Mouse (Mus musculus): ENCODE results near the gene Zbtb41. TPM values are rescaled to one million over a fixed set of nuclear protein-coding genes. Genes with fewer than 3 reads are reported as not detected.

Gene Zbtb41
- polyA plus RNA-seq, 1 experiment from 2014 or later = 10.9 TPM

DNA sequence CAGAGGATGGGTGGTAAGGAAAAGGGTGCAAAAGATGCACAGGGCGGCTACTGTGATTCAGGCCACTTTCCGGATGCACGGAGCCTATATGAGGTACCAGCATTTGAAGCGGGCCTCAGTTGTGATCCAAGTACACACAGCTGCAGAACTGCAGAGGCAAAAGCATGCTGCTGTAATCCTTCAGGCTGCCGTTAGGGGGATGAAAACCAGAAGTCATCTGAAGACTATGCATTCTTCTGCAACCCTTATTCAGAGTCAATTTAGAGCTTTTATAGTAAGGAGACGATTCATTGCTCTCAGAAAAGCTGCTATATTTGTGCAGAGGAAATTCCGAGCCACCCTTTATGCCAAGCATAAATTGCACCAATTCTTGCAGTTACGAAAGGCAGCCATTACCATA, 58.2 kb downstream of the Zbtb41 start:
- ATAC-seq (ENCODE audit: low FRiP score) = no peak
- no peaks in the 10 kb centered on the region for H3K9me3 ChIP-seq (replicated peaks)
- H3K4me3 ChIP-seq (replicated peaks) = no peak overlapping the region

DNA sequence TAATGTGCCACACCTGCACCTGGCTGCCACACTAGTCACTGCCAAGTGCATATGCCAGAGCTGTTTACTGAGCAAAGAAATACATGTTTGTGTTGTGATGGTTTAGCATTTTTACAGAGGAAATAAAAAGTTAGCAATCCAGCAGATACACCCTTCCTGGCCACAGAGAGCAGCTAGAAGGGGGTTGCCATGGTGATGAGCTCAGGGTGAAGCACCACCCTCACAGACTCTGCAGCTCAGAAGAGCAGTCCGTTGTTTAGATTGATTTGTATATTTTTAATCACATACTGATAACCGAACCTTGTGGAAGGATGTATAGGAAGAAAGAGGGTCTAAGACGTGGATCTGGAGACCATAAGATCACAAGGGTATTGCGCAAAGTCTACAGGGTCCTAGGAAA, 59.1 kb downstream of the Zbtb41 start:
- no peak overlapping the region for H3K9ac ChIP-seq (replicated peaks)
- H3K27me3 ChIP-seq (replicated peaks) = no peaks in the 10 kb centered on the region
- no peak overlapping the region for H3K27ac ChIP-seq (replicated peaks)
- H3K4me3 ChIP-seq (replicated peaks) = no peak overlapping the region
- WGBS = 81% methylated on average over 4 of the region's 4 CpGs
- no peak overlapping the region for H3K4me2 ChIP-seq
- no peaks in the 10 kb centered on the region for H3K4me1 ChIP-seq
- ATAC-seq (ENCODE audit: low FRiP score) = 0 out of 2 replicates have a peak, but pooled peaks have one; percentile 35
- H3K9me3 ChIP-seq (replicated peaks) = no peaks in the 10 kb centered on the region
- no peaks in the 10 kb centered on the region for H3K36me3 ChIP-seq

More for the DNA sequence above, 58.2 kb downstream of the Zbtb41 start:
- no peak overlapping the region for H3K9ac ChIP-seq (replicated peaks)
- WGBS = 90% methylated on average over 8 of the region's 8 CpGs
- H3K4me1 ChIP-seq = no peaks in the 10 kb centered on the region
- H3K27ac ChIP-seq (replicated peaks) = no peak overlapping the region
- no peaks in the 10 kb centered on the region for H3K27me3 ChIP-seq (replicated peaks)
- no peak overlapping the region for H3K4me2 ChIP-seq
- H3K36me3 ChIP-seq = no peaks in the 10 kb centered on the region

DNA sequence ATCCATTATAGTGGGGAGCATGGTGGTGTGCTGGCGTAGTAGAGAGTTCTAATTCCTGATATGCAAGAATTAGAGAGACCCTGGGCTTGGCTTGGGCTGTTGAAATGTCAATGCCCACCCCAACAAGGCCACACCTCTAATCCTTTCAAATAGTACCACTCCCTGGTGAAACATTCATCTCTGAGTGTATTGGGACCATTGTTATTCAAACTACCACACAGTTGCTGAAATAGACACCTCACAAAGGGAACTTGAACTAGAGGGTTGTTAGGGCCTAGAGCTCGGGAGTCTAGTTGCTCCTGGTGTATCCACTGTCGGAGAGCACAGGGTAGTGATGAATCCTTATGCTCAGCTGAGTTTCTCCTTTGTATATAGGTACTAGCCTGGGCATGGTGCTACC, 72.5 kb downstream of the Zbtb41 start:
- Histone ChIP-seq H3K4me2 (no peak overlapping the region), H3K4me3 (replicated peaks) (no peak overlapping the region), H3K9ac (replicated peaks) (no peak overlapping the region), H3K27me3 (replicated peaks) (no peaks in the 10 kb centered on the region), H3K36me3 (no peaks in the 10 kb centered on the region), H3K4me1 (no peaks in the 10 kb centered on the region), H3K9me3 (replicated peaks) (no peaks in the 10 kb centered on the region), H3K27ac (replicated peaks) (no peak overlapping the region)
- ATAC-seq (ENCODE audit: low FRiP score) = no peak
- 70% methylated on average over 3 of the region's 3 CpGs for WGBS

DNA sequence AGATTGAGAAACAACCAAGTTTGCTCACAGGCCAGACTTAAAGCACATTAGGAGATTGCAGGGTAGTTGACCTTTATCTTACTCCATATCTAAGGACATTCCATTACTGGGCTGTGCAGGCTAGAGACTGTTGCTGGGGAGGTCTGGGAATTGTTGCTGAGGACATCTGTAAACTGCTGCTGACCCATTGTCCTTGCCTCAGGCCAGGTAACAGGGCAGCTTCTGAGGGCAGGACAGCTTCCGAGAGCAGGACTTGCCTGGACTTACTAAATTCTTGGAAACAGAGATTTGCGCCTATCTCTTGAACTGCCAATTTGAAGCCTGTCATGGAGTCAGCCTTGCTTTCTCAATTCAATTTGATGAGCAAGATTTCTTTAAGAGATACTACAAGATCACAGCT, 73.3 kb downstream of the Zbtb41 start:
- Histone ChIP-seq H3K9ac (replicated peaks) (no peak overlapping the region), H3K36me3 (no peaks in the 10 kb centered on the region), H3K4me1 (no peaks in the 10 kb centered on the region), H3K9me3 (replicated peaks) (no peaks in the 10 kb centered on the region), H3K27ac (replicated peaks) (no peak overlapping the region), H3K27me3 (replicated peaks) (no peaks in the 10 kb centered on the region), H3K4me3 (replicated peaks) (no peak overlapping the region), H3K4me2 (no peak overlapping the region)
- WGBS = 100% methylated on average over 2 of the region's 2 CpGs
- ATAC-seq (ENCODE audit: low FRiP score) = no peak

DNA sequence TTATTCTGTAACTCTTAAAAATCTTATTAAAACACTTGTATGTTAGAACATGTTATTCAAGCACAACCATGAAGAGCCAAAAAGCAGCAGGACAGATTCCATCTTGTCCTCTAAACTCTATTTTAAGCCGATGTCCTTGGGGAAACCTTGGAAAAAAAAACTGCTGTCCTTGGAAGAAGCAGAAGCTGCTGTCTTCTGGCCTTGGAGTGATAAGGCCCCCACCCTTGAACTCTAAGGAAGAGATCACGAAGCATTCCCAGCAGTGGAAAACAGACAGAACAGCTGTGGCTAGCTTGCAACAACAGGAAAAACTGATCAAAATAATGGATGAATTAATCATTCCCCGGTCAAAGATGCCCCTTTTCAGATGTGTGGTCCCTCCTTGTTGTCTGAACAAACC, 74.1 kb downstream of the Zbtb41 start:
- H3K36me3 ChIP-seq = no peaks in the 10 kb centered on the region
- no peak for ATAC-seq (ENCODE audit: low FRiP score)
- H3K9me3 ChIP-seq (replicated peaks) = no peaks in the 10 kb centered on the region
- H3K9ac ChIP-seq (replicated peaks) = no peak overlapping the region
- whole genome bisulfite sequencing = 91% methylated on average over 3 of the region's 3 CpGs
- H3K4me1 ChIP-seq = no peaks in the 10 kb centered on the region
- no peak overlapping the region for H3K27ac ChIP-seq (replicated peaks)
- no peaks in the 10 kb centered on the region for H3K27me3 ChIP-seq (replicated peaks)
- H3K4me3 ChIP-seq (replicated peaks) = no peak overlapping the region
- H3K4me2 ChIP-seq = no peak overlapping the region

DNA sequence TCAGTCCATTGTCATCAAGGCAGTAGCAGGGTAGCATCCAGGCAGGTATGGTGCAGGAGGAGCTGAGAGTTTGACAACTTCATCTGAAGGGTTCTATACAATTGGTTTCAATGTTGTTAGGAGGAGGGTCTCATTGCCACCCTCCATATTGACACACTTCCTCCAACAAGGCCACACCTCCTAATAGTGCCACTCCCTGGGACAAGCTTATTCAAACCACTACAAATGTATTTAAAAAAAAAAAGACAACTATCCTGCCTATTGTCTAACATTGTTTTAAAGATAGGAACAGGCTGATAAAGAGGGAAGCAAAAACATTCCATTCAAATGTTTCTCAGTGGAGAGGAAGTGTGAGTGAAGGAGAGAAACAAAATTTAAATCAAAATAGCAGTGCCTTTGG, 77.7 kb downstream of the Zbtb41 start:
- no peak overlapping the region for H3K4me3 ChIP-seq (replicated peaks)
- ATAC-seq (ENCODE audit: low FRiP score) = no peak
- no peaks in the 10 kb centered on the region for H3K4me1 ChIP-seq
- no peak overlapping the region for H3K4me2 ChIP-seq
- no peaks in the 10 kb centered on the region for H3K9me3 ChIP-seq (replicated peaks)
- no peaks in the 10 kb centered on the region for H3K36me3 ChIP-seq
- H3K9ac ChIP-seq (replicated peaks) = no peak overlapping the region
- no peak overlapping the region for H3K27ac ChIP-seq (replicated peaks)
- H3K27me3 ChIP-seq (replicated peaks) = no peaks in the 10 kb centered on the region

DNA sequence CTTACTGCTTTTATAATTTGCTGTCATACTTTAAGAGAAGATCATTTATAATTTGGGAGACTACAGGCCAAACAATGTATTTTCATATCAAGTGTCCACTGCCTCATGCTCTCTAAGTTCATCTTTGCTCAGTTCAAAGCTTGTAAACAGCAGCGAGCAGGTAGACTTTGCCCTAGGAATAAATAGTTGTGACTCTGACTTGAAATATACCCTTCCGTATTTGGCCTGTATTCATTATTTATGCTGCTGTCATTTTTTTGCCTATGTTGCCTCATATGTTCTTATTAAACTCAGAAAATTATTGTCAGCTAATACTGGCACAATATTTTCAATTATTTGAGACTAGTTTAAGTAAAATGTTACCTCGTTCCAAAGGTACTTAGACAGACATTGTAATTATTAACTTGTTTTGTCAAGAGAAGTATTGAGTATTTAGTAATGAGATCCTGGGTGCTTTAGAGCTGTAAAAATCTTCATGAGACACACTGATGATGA, 79.2 kb downstream of the Zbtb41 start, which contains the start of gene F13b:
TSS of gene F13b (plus strand) at position 445 of the 495 bp plus-strand sequence.
- Histone ChIP-seq H3K4me3 (replicated peaks) (no peak within 1 kb of the TSS), H3K36me3 (no peaks in the 10 kb centered on the region), H3K27me3 (replicated peaks) (no peaks in the 10 kb centered on the region), H3K4me1 (no peaks in the 10 kb centered on the region), H3K9me3 (replicated peaks) (no peaks in the 10 kb centered on the region), H3K27ac (replicated peaks) (no peak within 1 kb of the TSS), H3K9ac (replicated peaks) (no peak within 1 kb of the TSS), H3K4me2 (no peak within 1 kb of the TSS)
- WGBS = 90% methylated on average over 3 of the region's 3 CpGs
- ATAC-seq (ENCODE audit: low FRiP score) = no peak

Other genes with a start within 250 kb of the Zbtb41 start
- gene Crb1, start 45.2 kb upstream of the Zbtb41 start, polyA plus RNA-seq (2015; fragmentation: Nextera tagmentation; extraction: Ambion mirVana) = 0.66 and 0.95 TPM in 2 replicates
- gene Aspm, start 32.5 kb downstream of the Zbtb41 start, polyA plus RNA-seq (2015; fragmentation: Nextera tagmentation; extraction: Ambion mirVana) = 1.5 and 4.3 TPM in 2 replicates
- gene F13b, start 79.4 kb downstream of the Zbtb41 start, polyA plus RNA-seq (2015; fragmentation: Nextera tagmentation; extraction: Ambion mirVana) = not detected in 2 replicates
- gene Cfhr1, start 138.0 kb downstream of the Zbtb41 start, polyA plus RNA-seq (2015; fragmentation: Nextera tagmentation; extraction: Ambion mirVana) = not detected in 2 replicates

All from neural tube, embryonic 15.5 days (tissue).